Mouse (Mus musculus) neural tube, embryonic 14.5 days (tissue): ENCODE data around the gene Rad23b. TPM values are rescaled to one million over a fixed set of nuclear protein-coding genes. Genes with fewer than 3 reads are reported as not detected.

ENCODE experiments used
- ATAC-seq: fragments of 200-750 bp; cut with Nextera tagmentation; 2 replicates; pipeline ENCODE4 v1.8.0; 2017; ENCODE audit warnings: low read depth, mild to moderate bottlenecking, moderate TSS enrichment, moderate library complexity
- H3K27ac ChIP-seq: fragments of 300-500 bp; sonication (generic); 2 replicates; pipeline ENCODE4 v1.5.1; 2014; ENCODE audit warnings: low read depth, mild to moderate bottlenecking, control low read depth, low read length, moderate library complexity, mixed read lengths
- H3K27me3 ChIP-seq: fragments of 300-500 bp; sonication (generic); 2 replicates; pipeline ENCODE4 v1.6.1; 2014; ENCODE audit warnings: low read length; ENCODE audit not compliant: control insufficient read depth, insufficient read depth
- H3K36me3 ChIP-seq: fragments of 300-500 bp; sonication (generic); 2 replicates; pipeline ENCODE4 v1.6.1; 2014; ENCODE audit warnings: low read length, mixed read lengths; ENCODE audit not compliant: control insufficient read depth, insufficient read depth
- H3K4me1 ChIP-seq: fragments of 300-500 bp; sonication (generic); 2 replicates; pipeline ENCODE4 v1.6.1; 2014; ENCODE audit warnings: low read length; ENCODE audit not compliant: control insufficient read depth, insufficient read depth
- H3K4me2 ChIP-seq: fragments of 300-500 bp; sonication (generic); 2 replicates; pipeline ENCODE4 v1.6.1; 2014; ENCODE audit warnings: mild to moderate bottlenecking, low read depth, low read length, control low read depth
- H3K4me3 ChIP-seq: fragments of 300-500 bp; sonication (generic); 2 replicates; pipeline ENCODE4 v1.5.1; 2014; ENCODE audit warnings: low read depth, low read length, control low read depth, mixed read lengths
- H3K9ac ChIP-seq: fragments of 300-500 bp; sonication (generic); replicated peaks from 2 replicates; pipeline ENCODE4 v1.6.1; 2014; ENCODE audit warnings: low read depth, mild to moderate bottlenecking, control low read depth, low read length, mixed read lengths
- H3K9me3 ChIP-seq: fragments of 300-500 bp; sonication (generic); 2 replicates; pipeline ENCODE4 v1.6.1; 2016; ENCODE audit warnings: low read length; ENCODE audit not compliant: control insufficient read depth
- WGBS: fragments of 180-500 bp; shearing (Covaris S2); extraction: QIAGEN DNeasy Blood & Tissue Kit; methylation state at CpG from one replicate; pipeline ENCODE4 v1.1.7; 2014; 5-methylcytosine and 5-hydroxymethylcytosine counted together
- polyA plus RNA-seq: library from polyadenylated mRNA; unstranded; fragments of >200 nt; fragmentation: Nextera tagmentation; extraction: Ambion mirVana; gene quantifications from 2 replicates; pipeline ENCODE4 v1.2.1, GENCODE M21; 2014

The Rad23b gene
- polyA plus RNA-seq, 1 experiment from 2014 or later = 88.9 TPM

DNA sequence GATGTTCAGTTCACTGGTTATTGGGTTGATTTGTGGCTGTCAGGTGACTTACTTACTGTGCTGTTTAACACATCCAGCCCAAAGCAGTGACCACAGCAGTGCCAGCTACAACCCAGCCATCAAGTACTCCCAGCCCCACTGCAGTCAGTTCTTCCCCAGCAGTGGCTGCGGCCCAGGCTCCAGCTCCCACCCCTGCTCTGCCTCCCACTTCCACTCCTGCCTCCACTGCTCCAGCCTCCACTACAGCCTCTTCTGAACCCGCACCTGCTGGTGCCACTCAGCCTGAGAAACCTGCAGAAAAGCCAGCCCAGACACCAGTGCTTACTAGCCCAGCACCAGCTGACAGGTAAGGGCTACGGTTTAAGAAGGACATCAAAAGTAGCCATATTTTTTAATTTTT lies 20.3 kb downstream of the Rad23b start:
- 96% methylated on average over 3 of the region's 3 CpGs for WGBS
- Histone ChIP-seq H3K4me2 (no peak overlapping the region), H3K27ac (no peak overlapping the region), H3K9me3 (no peaks in the 10 kb centered on the region), H3K36me3 (0 out of 2 replicates have a peak, but pooled peaks cover 9% of the 10 kb centered on the region), H3K4me3 (no peak overlapping the region), H3K4me1 (no peaks in the 10 kb centered on the region), H3K9ac (no peak overlapping the region), H3K27me3 (no peaks in the 10 kb centered on the region)
- no peak for ATAC-seq

GRCm38 (mm10) chr4:55371355-55371754 lies 21.5 kb downstream of the Rad23b start:
- Histone ChIP-seq H3K27me3 (no peaks in the 10 kb centered on the region), H3K4me3 (no peak overlapping the region), H3K4me1 (no peaks in the 10 kb centered on the region), H3K36me3 (0 out of 2 replicates have a peak, but pooled peaks cover 9% of the 10 kb centered on the region), H3K9me3 (no peaks in the 10 kb centered on the region), H3K9ac (no peak overlapping the region), H3K4me2 (no peak overlapping the region), H3K27ac (no peak overlapping the region)
- 88% methylated on average over 7 of the region's 7 CpGs for WGBS
- ATAC-seq = no peak

DNA sequence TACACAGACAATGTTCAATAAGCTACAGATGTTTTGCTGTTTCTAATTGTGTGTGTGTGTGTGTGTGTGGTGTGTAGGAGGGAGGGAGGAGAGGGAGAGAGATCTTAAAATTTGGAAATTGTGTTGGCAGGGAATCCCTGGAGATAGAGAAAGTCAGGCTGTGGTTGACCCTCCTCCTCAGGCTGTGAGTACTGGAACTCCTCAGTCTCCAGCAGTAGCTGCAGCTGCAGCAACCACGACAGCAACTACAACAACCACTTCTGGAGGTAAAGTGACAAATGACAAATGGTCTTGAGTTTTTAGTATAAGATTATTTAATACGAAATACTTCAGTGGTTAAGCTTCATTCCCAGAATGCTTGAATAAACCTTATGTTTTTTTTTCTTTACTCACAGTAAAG lies 32.5 kb downstream of the Rad23b start:
- ATAC-seq = no peak
- 92% methylated on average over 2 of the region's 2 CpGs for WGBS
- no peaks in the 10 kb centered on the region for H3K27me3 ChIP-seq
- no peaks in the 10 kb centered on the region for H3K9me3 ChIP-seq
- H3K4me3 ChIP-seq = no peak overlapping the region
- H3K4me1 ChIP-seq = no peaks in the 10 kb centered on the region
- no peak overlapping the region for H3K4me2 ChIP-seq
- H3K27ac ChIP-seq = no peak overlapping the region
- no peak overlapping the region for H3K9ac ChIP-seq
- peaks cover 27% of the 10 kb centered on the region for H3K36me3 ChIP-seq

DNA sequence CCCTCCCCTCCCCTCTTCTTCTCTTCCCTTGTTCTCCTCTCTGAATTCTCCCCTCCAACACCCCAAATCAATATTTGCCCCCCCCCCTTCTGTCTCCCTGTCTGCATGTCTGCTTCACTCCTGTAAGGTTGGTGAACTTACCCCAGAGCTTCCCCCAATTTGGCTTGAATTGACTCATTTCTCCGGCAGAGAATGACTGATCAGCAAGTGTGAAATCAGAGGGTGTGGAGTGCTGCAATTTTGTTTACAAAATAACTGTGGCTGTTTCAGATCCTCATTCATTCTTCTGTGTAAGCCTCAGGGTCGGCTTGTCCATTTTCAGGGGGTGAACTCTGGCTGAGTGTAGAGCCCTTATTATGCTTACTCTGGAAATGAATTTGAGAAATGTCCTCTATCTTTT lies 36.9 kb downstream of the Rad23b start:
- no peaks in the 10 kb centered on the region for H3K4me1 ChIP-seq
- H3K36me3 ChIP-seq = peaks cover 19% of the 10 kb centered on the region; the same call in 1 of the 2 replicates
- H3K27me3 ChIP-seq = no peaks in the 10 kb centered on the region
- H3K27ac ChIP-seq = no peak overlapping the region
- H3K4me2 ChIP-seq = no peak overlapping the region
- H3K4me3 ChIP-seq = no peak overlapping the region
- no peak overlapping the region for H3K9ac ChIP-seq
- 81% methylated on average over 2 of the region's 2 CpGs for WGBS
- no peaks in the 10 kb centered on the region for H3K9me3 ChIP-seq
- no peak for ATAC-seq

DNA sequence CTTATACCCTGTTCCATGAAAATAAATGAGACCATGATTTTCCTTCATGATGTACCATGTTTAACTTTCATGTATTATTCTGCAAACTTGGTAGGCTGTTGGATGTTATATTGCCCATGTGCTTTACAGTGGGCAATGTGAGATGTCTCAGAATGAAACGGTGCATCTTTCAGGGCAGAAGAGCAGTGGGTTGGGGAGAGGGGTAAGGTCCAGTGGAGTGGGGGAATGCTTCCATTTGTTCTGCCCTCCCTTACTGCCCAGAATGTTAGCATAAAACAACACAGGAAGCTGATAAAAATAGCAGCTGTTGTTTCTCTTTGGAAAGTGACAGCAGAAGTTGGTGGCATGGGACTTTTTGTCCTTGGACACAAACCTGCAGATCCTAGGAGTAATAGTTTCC lies 41.6 kb downstream of the Rad23b start:
- no peak overlapping the region for H3K9ac ChIP-seq
- WGBS = 82% methylated on average over 1 of the region's 1 CpGs
- H3K4me2 ChIP-seq = no peak overlapping the region
- no peak for ATAC-seq
- no peaks in the 10 kb centered on the region for H3K27me3 ChIP-seq
- no peaks in the 10 kb centered on the region for H3K9me3 ChIP-seq
- H3K36me3 ChIP-seq = no peaks in the 10 kb centered on the region; the same call in 1 of the 2 replicates
- H3K4me3 ChIP-seq = no peak overlapping the region
- no peak overlapping the region for H3K27ac ChIP-seq
- H3K4me1 ChIP-seq = no peaks in the 10 kb centered on the region

- Histone ChIP-seq H3K9ac (no peak overlapping the region), H3K27ac (no peak overlapping the region), H3K36me3 (no peaks in the 10 kb centered on the region; the same call in 1 of the 2 replicates), H3K27me3 (no peaks in the 10 kb centered on the region), H3K4me3 (no peak overlapping the region), H3K4me1 (no peaks in the 10 kb centered on the region), H3K4me2 (no peak overlapping the region), H3K9me3 (no peaks in the 10 kb centered on the region)
- 93% methylated on average over 7 of the region's 7 CpGs for WGBS
- no peak for ATAC-seq
Measured at GRCm38 (mm10) chr4:55392445-55392844, 42.6 kb downstream of the Rad23b start.

GRCm38 (mm10) chr4:55397911-55398762 lies 48.3 kb downstream of the Rad23b start:
- H3K4me2 ChIP-seq = no peak overlapping the region
- 44% methylated on average over 17 of the region's 17 CpGs for WGBS

GRCm38 (mm10) chr4:55398901-55399300 lies 49.1 kb downstream of the Rad23b start:
- Histone ChIP-seq H3K27me3 (no peaks in the 10 kb centered on the region), H3K4me3 (no peak overlapping the region), H3K27ac (no peak overlapping the region), H3K4me2 (no peak overlapping the region), H3K9ac (no peak overlapping the region), H3K4me1 (no peaks in the 10 kb centered on the region), H3K9me3 (no peaks in the 10 kb centered on the region), H3K36me3 (no peaks in the 10 kb centered on the region)
- no peak for ATAC-seq
- 86% methylated on average over 11 of the region's 11 CpGs for WGBS

More at GRCm38 (mm10) chr4:55397911-55398762, 48.3 kb downstream of the Rad23b start:
- H3K27ac ChIP-seq = no peak overlapping the region
- no peaks in the 10 kb centered on the region for H3K27me3 ChIP-seq
- H3K9me3 ChIP-seq = no peaks in the 10 kb centered on the region
- ATAC-seq = no peak; the same call in 1 of the 2 replicates
- H3K36me3 ChIP-seq = no peaks in the 10 kb centered on the region
- no peak overlapping the region for H3K4me3 ChIP-seq
- no peaks in the 10 kb centered on the region for H3K4me1 ChIP-seq
- no peak overlapping the region for H3K9ac ChIP-seq

GRCm38 (mm10) chr4:55405329-55405728 lies 55.5 kb downstream of the Rad23b start:
- no peaks in the 10 kb centered on the region for H3K4me1 ChIP-seq
- WGBS = 31% methylated on average over 3 of the region's 3 CpGs
- no peak overlapping the region for H3K27ac ChIP-seq
- no peaks in the 10 kb centered on the region for H3K9me3 ChIP-seq
- H3K27me3 ChIP-seq = no peaks in the 10 kb centered on the region
- no peak overlapping the region for H3K4me3 ChIP-seq
- no peak for ATAC-seq
- H3K36me3 ChIP-seq = no peaks in the 10 kb centered on the region
- H3K4me2 ChIP-seq = no peak overlapping the region
- H3K9ac ChIP-seq = no peak overlapping the region
